Mouse (Mus musculus) embryonic fibroblast, embryonic 13.5 days (primary cell): ENCODE data around the gene Zfp853.

Experiments
- CTCF ChIP-seq: IDR thresholded peaks from 2 replicates; pipeline ENCODE4 v1.5.1; 2011; ENCODE audit warnings: mild to moderate bottlenecking, control low read depth, low read length, moderate library complexity, borderline replicate concordance; ENCODE audit not compliant: insufficient read depth
- POLR2A ChIP-seq: IDR thresholded peaks from 2 replicates; pipeline ENCODE4 v1.6.1; 2011; ENCODE audit warnings: low read depth, mild to moderate bottlenecking, control low read depth, low read length, moderate library complexity

DNA sequence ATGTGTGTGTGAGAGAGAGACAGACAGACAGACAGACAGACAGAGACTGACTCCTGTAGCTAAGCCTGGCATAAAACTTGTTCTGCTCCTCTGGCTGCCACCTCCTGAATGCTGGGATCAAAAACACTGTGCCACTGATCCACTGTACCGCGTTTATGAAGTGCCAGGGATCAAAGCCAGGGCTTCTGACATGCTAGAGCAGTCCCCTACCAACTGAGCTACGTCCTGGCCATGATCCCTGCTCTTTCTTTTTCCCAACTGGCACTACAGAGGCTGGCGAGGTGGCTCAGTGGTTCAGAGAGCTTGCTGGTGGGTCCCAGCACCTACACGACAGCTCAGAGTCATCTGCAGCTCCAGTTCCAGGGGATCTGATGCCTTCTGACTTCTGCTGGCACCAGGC lies 17.7 kb downstream of the Zfp853 start:
- no peak for TF ChIP-seq CTCF
- no peak for TF ChIP-seq POLR2A
